Mouse (Mus musculus) R1 (cell line): ENCODE results near the gene Mfap1b.
"Not testable (repeated sequence)": the region's sequence is repeated elsewhere in the genome, so short reads cannot be mapped to it uniquely, and the experiment has no call there.

Experiments
- DNase-seq: peaks from one replicate; pipeline ENCODE4 v3.0.0-alpha.2; 2018; ENCODE audit warnings: low read depth, low spot score

Gene Mfap1b

DNA sequence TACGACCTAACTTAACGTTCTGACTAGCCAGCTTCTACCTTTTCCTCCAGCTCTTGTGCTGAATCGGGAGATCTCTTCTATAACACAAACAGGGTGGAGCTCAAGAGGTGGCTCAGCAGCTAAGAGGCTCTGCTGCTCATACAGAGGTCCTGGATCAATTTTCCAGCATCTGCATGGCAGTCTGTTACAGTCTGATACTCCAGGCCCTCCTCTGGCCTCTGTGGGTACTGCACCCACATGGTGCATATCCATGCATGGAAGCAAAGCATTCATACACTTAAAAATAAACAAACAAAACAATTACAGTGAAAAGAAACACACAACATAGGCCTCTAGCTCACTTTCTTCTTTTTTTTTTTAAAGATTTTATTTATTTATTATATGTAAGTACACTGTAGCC, 1.1 kb downstream of the Mfap1b start:
- not testable (repeated sequence) for DNase-seq

- DNase-seq: not testable (repeated sequence)
These were observed 4.9 kb downstream of the Mfap1b start for GRCm38 (mm10) chr2:121468982-121469381.

- DNase-seq: peak; percentile 55
These were observed 13.8 kb downstream of the Mfap1b start for GRCm38 (mm10) chr2:121460071-121460470.

DNA sequence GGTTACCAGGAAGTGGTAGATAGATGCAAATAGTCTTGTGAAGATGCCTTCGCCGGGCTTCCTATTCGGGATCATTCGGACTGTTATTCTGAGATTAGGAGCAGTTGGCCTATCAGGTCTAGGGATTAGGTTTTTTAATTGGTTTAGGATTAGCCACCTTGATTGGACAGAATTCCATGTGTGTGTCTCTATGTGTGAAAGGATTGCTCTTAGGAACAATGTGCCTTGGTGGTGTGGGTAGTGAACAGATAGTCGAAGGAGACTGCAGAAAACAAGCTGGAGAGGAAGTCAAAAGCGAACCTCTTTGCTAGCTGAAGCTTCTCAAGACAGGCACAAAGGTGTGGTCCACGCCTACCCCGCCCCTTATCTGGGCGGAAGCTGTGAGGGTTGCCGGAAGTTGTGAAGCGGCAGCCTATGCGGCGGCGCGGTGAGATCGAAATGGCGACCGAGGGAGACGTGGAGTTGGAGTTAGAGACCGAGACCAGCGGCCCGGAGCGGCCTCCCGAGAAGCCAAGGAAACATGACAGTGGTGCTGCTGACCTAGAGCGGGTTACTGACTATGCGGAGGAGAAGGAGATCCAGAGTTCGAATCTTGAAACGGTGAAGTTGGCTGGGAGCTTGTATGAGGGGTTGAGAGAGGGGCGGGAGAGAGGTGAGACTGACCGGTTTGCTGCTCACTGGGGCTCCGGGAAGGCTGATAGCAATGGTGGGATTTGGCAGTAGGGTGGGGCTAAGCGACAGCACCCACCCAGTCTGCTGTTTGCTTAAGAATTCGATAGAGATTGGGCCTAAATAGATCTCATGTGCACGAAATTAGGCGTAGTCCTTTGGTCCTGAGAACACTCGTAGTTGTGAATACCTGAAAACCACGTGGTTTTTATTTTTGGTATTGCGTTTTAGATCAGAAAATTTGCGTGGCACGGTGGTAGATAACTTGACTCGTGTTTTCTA, 16.9 kb downstream of the Mfap1b start, which contains the start of gene Serinc4:
TSS of gene Serinc4 (minus strand) at position 90 of the 951 bp plus-strand sequence.
- DNase-seq: peak; percentile 95

GRCm38 (mm10) chr2:121455534-121455933, 18.3 kb downstream of the Mfap1b start:
- DNase-seq: no peak

DNA sequence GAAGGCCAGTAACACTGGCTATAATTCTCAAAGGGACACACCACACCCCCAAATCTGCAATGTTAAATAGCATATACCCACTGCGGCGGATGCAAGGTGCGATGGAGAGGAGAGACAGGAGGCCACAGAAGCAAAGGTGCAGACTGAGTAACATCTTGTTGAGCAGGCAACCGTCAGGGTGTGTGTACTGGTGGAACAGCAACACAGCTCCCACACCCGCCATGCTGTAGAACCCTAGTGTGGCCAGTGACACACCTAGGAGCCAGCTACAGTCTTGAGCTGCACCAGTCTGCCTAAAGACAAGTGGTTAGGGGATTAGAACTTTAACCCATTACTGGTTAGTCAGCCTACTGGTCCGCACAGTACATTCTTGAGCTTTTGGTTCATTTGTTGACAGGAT, 19.9 kb downstream of the Mfap1b start:
- DNase-seq: no peak

GRCm38 (mm10) chr2:121452990-121453389, 20.9 kb downstream of the Mfap1b start, which contains the start of gene Hypk:
Gene Hypk (plus strand): TSS chr2:121453290.
- no peak for DNase-seq

- DNase-seq: no peak
These were observed 21.5 kb downstream of the Mfap1b start for GRCm38 (mm10) chr2:121452361-121452760.

GRCm38 (mm10) chr2:121450093-121450492, 23.8 kb downstream of the Mfap1b start:
- peak; percentile 49 for DNase-seq

DNA sequence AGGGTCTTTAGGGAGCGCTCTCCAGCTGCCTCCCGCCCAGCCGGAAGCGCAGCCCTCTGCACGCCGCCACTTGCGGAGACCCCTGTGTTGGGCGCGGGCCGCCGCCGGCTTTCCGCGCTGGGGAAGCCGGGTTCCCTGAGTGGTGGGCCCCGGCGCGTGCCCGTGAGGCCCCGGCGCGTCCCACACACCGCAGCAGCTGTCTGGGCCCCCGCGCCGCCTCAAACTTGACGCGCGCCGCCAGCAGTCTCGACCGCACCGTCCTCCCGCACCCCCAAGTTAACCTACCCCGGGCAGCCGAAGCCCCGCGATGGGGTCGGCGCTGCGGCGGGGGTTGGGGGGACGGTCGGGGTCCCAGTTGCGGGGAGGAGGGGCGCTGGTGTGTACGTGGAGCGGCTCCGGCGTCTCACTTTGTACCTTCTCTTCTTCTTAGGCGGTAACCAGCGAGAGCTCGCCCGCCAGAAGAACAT, 24.3 kb downstream of the Mfap1b start:
- DNase-seq: no peak

- peak; percentile 99 for DNase-seq
These were observed 24.9 kb downstream of the Mfap1b start, which contains the start of gene Serf2 for GRCm38 (mm10) chr2:121448739-121449535. Gene Serf2 (plus strand): TSS chr2:121449195.

DNA sequence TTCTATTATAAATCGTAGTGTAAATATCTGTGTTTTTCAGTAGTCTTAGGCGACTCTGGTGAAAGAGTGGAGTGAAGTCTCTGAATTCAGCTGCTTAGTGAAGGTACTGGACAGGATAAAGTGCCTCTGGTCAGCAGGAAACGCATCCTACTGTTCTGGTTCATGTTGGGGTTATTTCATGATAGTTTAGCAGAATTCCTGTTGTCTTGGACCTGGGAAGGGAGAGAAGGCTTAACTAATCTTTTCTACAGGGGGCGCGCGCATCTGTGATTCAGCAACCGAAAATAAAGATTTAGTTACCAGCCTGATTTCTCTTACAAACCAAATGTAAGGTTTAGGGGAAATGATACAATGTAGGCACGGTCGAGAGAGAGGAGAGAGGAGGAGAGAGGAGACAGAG, 25.7 kb downstream of the Mfap1b start:
- peak; percentile 47 for DNase-seq

DNA sequence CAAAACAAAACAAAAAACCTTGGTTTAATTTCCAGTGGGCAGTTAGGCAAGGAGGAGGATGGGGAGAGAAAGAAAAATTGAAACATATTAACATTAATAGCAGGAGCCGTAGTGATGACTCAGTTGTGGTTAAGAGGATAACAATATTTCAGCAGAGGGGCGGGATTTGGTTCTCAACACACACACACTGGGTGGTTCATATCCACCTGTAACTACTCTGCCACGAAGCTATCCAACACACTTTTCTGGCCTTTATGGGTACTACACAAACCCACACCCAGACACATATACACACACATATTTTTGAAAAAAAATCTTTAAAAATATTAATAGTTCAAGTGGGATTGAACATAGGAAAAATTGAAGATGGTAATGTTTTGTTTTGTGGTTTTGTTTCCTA, 26.9 kb downstream of the Mfap1b start:
- DNase-seq: no peak

DNA sequence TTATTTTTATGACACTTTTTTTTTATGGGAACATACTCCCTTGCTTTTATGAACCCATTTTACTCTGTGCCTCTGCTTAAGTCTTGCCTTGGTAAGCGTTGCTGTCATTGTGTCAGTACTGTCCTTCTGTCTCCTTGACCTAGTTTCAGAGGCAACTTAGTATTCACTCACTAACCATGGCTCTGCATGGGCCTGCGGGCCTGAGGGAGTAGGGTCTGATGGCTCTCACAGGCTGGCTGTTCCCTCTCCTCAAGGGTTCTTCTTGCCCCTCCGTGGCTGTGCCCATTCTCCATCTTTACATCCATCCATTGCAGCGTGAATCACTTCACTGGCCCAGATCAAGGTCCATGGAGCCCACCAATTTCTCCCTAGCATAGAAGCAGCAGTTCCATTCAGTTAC, 27.4 kb downstream of the Mfap1b start:
- DNase-seq: no peak

GRCm38 (mm10) chr2:121445117-121445516, 28.8 kb downstream of the Mfap1b start:
- DNase-seq: no peak

- no peak for DNase-seq
These were observed 29.7 kb downstream of the Mfap1b start, which contains the start of gene Ell3 for GRCm38 (mm10) chr2:121444178-121444577. Gene Ell3 (minus strand): TSS chr2:121444278.

- no peak for DNase-seq
These were observed 30.9 kb downstream of the Mfap1b start for GRCm38 (mm10) chr2:121443068-121443349.

GRCm38 (mm10) chr2:121442259-121443067, 31.4 kb downstream of the Mfap1b start:
- DNase-seq: peak; percentile 82

DNA sequence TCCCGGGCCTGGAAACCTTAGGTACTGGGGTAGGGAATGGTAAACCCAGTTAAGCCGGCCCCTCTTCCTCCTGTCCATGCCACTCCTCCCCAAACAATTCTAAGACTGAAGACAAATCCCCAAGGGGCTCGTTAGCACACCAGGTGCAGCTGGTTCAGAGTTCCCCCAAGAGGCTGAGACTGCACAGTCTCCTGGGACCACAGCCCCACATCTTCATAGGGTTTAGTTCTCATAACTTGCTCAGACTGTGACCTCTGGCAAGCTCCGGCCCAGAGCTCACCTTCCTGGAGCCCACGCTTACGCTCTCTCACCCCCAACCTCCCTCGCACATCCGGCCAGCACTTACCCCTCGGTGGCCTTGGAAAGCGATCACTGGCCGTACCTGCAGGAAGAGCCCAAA, 32.1 kb downstream of the Mfap1b start:
- peak; percentile 29 for DNase-seq

GRCm38 (mm10) chr2:121440834-121441605, 32.8 kb downstream of the Mfap1b start:
- DNase-seq: no peak

- DNase-seq: no peak
These were observed 34.1 kb downstream of the Mfap1b start for GRCm38 (mm10) chr2:121439746-121440145.
